Mouse (Mus musculus) hindbrain, embryonic 12.5 days (tissue): ENCODE measurements around the gene Zmym6. TPM values are rescaled to one million over a fixed set of nuclear protein-coding genes. Genes with fewer than 3 reads are reported as not detected.

Experiments
- ATAC-seq: fragments of 200-750 bp; cut with Nextera tagmentation; 2 replicates; pipeline ENCODE4 v1.8.0; 2017; ENCODE audit warnings: moderate TSS enrichment; ENCODE audit not compliant: low FRiP score
- H3K27ac ChIP-seq: fragments of 300-500 bp; sonication (generic); 2 replicates; pipeline ENCODE4 v1.5.1; 2016; ENCODE audit warnings: mild to moderate bottlenecking
- H3K27me3 ChIP-seq: fragments of 300-500 bp; sonication (generic); 2 replicates; pipeline ENCODE4 v1.6.1; 2016; ENCODE audit warnings: mild to moderate bottlenecking
- H3K36me3 ChIP-seq: fragments of 300-500 bp; sonication (generic); 2 replicates; pipeline ENCODE4 v1.6.1; 2016; ENCODE audit warnings: mild to moderate bottlenecking
- H3K4me1 ChIP-seq: fragments of 300-500 bp; sonication (generic); 2 replicates; pipeline ENCODE4 v1.6.1; 2016
- H3K4me2 ChIP-seq: fragments of 300-500 bp; sonication (generic); replicated peaks from 2 replicates; pipeline ENCODE4 v1.6.1; 2016; ENCODE audit warnings: mild to moderate bottlenecking
- H3K4me3 ChIP-seq: fragments of 300-500 bp; sonication (generic); 2 replicates; pipeline ENCODE4 v1.5.1; 2016; ENCODE audit warnings: mild to moderate bottlenecking
- H3K9ac ChIP-seq: fragments of 300-500 bp; sonication (generic); 2 replicates; pipeline ENCODE4 v1.6.1; 2016; ENCODE audit warnings: mild to moderate bottlenecking, moderate library complexity
- H3K9me3 ChIP-seq: fragments of 300-500 bp; sonication (generic); replicated peaks from 2 replicates; pipeline ENCODE4 v1.6.1; 2016; ENCODE audit warnings: mild to moderate bottlenecking
- WGBS: fragments of 180-500 bp; shearing (Covaris S2); methylation state at CpG from one replicate; pipeline ENCODE4 v1.1.7; 2016; 5-methylcytosine and 5-hydroxymethylcytosine counted together
- polyA plus RNA-seq: library from polyadenylated mRNA; unstranded; fragments of >200 nt; fragmentation: Nextera tagmentation; extraction: Ambion mirVana; gene quantifications from 2 replicates; pipeline ENCODE4 v1.2.1, GENCODE M21; 2016

Zmym6 gene
- polyA plus RNA-seq, 1 experiment from 2014 or later: 36.0 TPM

GRCm38 (mm10) chr4:127170866-127171265 lies 93.7 kb downstream of the Zmym6 start:
- no peaks in the 10 kb centered on the region for H3K36me3 ChIP-seq
- H3K27ac ChIP-seq: no peak overlapping the region
- H3K9ac ChIP-seq: no peak overlapping the region
- WGBS: 37% methylated on average over 5 of the region's 5 CpGs
- no peak for ATAC-seq
- H3K4me2 ChIP-seq: peak overlapping the region; percentile 78; the same call in 1 of the 2 replicates
- no peak overlapping the region for H3K4me3 ChIP-seq
- H3K4me1 ChIP-seq: peaks cover 49% of the 10 kb centered on the region
- H3K27me3 ChIP-seq: peaks cover 51% of the 10 kb centered on the region
- no peaks in the 10 kb centered on the region for H3K9me3 ChIP-seq

DNA sequence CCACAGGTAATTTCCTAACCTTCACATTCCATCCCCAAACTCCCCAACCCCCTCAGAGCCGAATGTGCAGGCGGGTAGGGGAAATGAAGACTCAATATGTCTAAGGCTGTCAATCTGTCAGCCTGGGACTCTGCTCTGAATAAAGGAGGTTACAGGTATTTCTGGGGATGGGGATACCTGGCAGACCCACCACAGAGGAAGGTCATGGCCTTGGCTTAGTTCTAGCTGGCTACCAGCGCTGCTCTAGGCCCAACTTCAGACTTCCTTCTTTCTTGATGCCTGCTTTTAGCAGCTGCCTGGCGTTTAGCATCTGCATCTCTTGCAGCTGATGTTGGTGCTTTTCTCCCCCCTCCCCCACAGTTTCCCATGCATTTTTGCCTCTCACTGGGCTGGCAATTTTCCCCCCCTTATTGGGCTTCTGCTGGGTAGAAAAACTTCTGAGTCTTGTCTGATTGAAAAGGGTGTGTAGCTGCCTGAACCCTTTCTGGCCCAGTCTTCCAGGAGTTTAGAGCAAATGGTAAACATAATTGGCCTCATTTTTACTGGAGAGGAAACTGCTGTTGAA lies 94.2 kb downstream of the Zmym6 start:
- H3K4me2 ChIP-seq: no peak overlapping the region
- H3K27ac ChIP-seq: no peak overlapping the region
- no peak for ATAC-seq
- H3K4me1 ChIP-seq: peaks cover 49% of the 10 kb centered on the region
- H3K4me3 ChIP-seq: no peak overlapping the region
- no peak overlapping the region for H3K9ac ChIP-seq
- no peaks in the 10 kb centered on the region for H3K9me3 ChIP-seq
- WGBS: 52% methylated on average over 4 of the region's 4 CpGs
- peaks cover 51% of the 10 kb centered on the region for H3K27me3 ChIP-seq
- H3K36me3 ChIP-seq: no peaks in the 10 kb centered on the region

- Histone ChIP-seq H3K27me3 (peaks cover 46% of the 10 kb centered on the region), H3K27ac (no peak overlapping the region), H3K9me3 (no peaks in the 10 kb centered on the region), H3K9ac (no peak overlapping the region), H3K4me3 (no peak overlapping the region), H3K36me3 (no peaks in the 10 kb centered on the region), H3K4me2 (no peak overlapping the region), H3K4me1 (peaks cover 49% of the 10 kb centered on the region)
- no peak for ATAC-seq
- 14% methylated on average over 7 of the region's 7 CpGs for WGBS
These were observed 94.9 kb downstream of the Zmym6 start for GRCm38 (mm10) chr4:127172119-127172518.

DNA sequence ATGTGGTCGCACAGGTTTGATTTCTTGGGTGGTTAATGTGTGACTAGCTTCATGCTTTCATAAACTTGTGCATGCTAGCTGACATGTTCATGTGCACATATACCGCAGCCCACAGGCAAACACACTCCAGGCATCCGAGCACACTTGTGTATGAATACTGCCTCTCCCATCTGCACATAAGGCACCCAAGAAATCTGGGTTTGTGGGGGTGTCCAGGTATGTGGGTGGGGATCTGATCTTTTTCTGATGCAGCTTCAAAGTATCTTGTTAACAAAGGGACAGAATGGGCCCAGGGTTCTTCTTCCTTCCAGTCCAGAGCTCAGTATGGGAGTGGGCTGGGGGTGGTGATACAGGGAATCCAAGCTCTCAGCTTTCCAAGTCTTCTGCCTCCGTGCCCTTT lies 95.4 kb downstream of the Zmym6 start:
- no peak overlapping the region for H3K9ac ChIP-seq
- no peak overlapping the region for H3K4me3 ChIP-seq
- no peak overlapping the region for H3K4me2 ChIP-seq
- no peak for ATAC-seq
- no peak overlapping the region for H3K27ac ChIP-seq
- H3K9me3 ChIP-seq: no peaks in the 10 kb centered on the region
- H3K4me1 ChIP-seq: peaks cover 49% of the 10 kb centered on the region
- H3K27me3 ChIP-seq: peaks cover 41% of the 10 kb centered on the region
- no peaks in the 10 kb centered on the region for H3K36me3 ChIP-seq
- 69% methylated on average over 4 of the region's 4 CpGs for WGBS

DNA sequence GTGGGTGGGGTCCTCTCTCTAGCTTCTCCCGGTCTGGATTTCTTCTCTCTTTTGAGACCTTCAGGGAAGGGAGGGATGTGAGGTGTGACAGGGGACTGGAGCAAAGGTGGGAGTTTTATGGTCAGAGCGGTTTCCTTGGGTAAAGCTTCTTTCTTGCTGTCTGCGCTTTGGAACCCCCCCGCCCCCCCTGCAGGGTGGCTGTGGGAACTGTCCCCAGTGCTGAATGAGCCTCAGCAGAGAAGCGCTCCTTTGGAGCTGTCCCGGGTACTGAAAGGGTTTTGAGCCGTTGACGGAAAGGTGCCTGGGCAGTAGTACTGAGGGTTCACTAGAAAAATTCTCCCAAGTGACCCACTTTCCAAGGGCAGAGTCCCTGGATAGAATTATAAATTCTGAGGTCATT lies 96.3 kb downstream of the Zmym6 start:
- Histone ChIP-seq H3K9ac (no peak overlapping the region), H3K4me2 (no peak overlapping the region), H3K4me3 (no peak overlapping the region), H3K36me3 (no peaks in the 10 kb centered on the region), H3K4me1 (peaks cover 41% of the 10 kb centered on the region), H3K27me3 (peaks cover 45% of the 10 kb centered on the region), H3K27ac (no peak overlapping the region), H3K9me3 (no peaks in the 10 kb centered on the region)
- 2% methylated on average over 8 of the region's 8 CpGs for WGBS
- ATAC-seq: no peak

Other genes with a start within 250 kb of the Zmym6 start
- gene Zmym4, start 109.2 kb upstream of the Zmym6 start, polyA plus RNA-seq: 43.9 and 46.0 TPM in 2 replicates
- gene Sfpq, start 56.1 kb upstream of the Zmym6 start, polyA plus RNA-seq: 178 and 204 TPM in 2 replicates
- gene Zmym1, start 16.2 kb upstream of the Zmym6 start, polyA plus RNA-seq: 25.7 and 27.0 TPM in 2 replicates
- 19.8 and 20.0 TPM in 2 replicates for gene Tmem35b, start 46.3 kb downstream of the Zmym6 start, polyA plus RNA-seq
- gene Dlgap3, start 91.8 kb downstream of the Zmym6 start, polyA plus RNA-seq: 12.5 and 13.3 TPM in 2 replicates
- 44.7 and 50.6 TPM in 2 replicates for gene Smim12, start 166.4 kb downstream of the Zmym6 start, polyA plus RNA-seq
- 13.9 and 15.2 TPM in 2 replicates for gene Gja4, start 236.7 kb downstream of the Zmym6 start, polyA plus RNA-seq